Mouse (Mus musculus) myocyte (in vitro differentiated cells): ENCODE data around the gene Aebp2.

Source experiments
- CEBPB ChIP-seq: IDR thresholded peaks from 2 replicates; pipeline ENCODE4 v1.6.1; 2011; ENCODE audit warnings: mild to moderate bottlenecking, moderate library complexity; ENCODE audit not compliant: poor library complexity, insufficient read depth, severe bottlenecking
- E2F4 ChIP-seq: IDR thresholded peaks from one replicate; pipeline ENCODE4 v1.6.1; 2011; ENCODE audit warnings: mild to moderate bottlenecking, control low read depth, moderate library complexity; ENCODE audit not compliant: insufficient read depth
- MAX ChIP-seq: IDR thresholded peaks from one replicate; pipeline ENCODE4 v1.6.1; 2011; ENCODE audit warnings: low read depth, mild to moderate bottlenecking, control low read depth
- MYOD1 ChIP-seq, 3 experiments: IDR thresholded peaks; one replicate each; pipeline ENCODE4 v1.6.1; 2011; ENCODE audit warnings: control low read depth in 2 of 3, low read depth in 2 of 3, mild to moderate bottlenecking in 2 of 3, moderate library complexity in 1 of 3; ENCODE audit not compliant: insufficient read length in 2 of 3, control insufficient read depth in 1 of 3
- MYOG ChIP-seq, 3 experiments: IDR thresholded peaks; one replicate each; pipeline ENCODE4 v1.6.1; 2011; ENCODE audit warnings: control low read depth in 2 of 3, low read depth in 2 of 3, mild to moderate bottlenecking in 2 of 3; ENCODE audit not compliant: insufficient read length in 2 of 3, control insufficient read depth in 1 of 3, insufficient read depth in 1 of 3
- POLR2A ChIP-seq: IDR thresholded peaks from one replicate; pipeline ENCODE4 v1.6.1; 2011; ENCODE audit warnings: low read depth, mild to moderate bottlenecking, control low read depth, moderate library complexity; ENCODE audit not compliant: insufficient read length
- POLR2AphosphoS2 ChIP-seq: IDR thresholded peaks from one replicate; pipeline ENCODE4 v1.6.1; 2011; ENCODE audit warnings: low read depth, control low read depth; ENCODE audit not compliant: insufficient read length
- REST ChIP-seq: IDR thresholded peaks from one replicate; pipeline ENCODE4 v1.6.1; 2011; ENCODE audit warnings: mild to moderate bottlenecking, control low read depth, moderate library complexity; ENCODE audit not compliant: insufficient read depth, insufficient read length
- SRF ChIP-seq: IDR thresholded peaks from one replicate; pipeline ENCODE4 v1.6.1; 2011; ENCODE audit warnings: low read depth; ENCODE audit not compliant: control insufficient read depth, insufficient read length
- TCF12 ChIP-seq: IDR thresholded peaks from one replicate; pipeline ENCODE4 v1.6.1; 2011; ENCODE audit warnings: mild to moderate bottlenecking, control low read depth; ENCODE audit not compliant: poor library complexity, insufficient read depth, severe bottlenecking
- TCF3 ChIP-seq: IDR thresholded peaks from one replicate; pipeline ENCODE4 v1.6.1; 2011; ENCODE audit warnings: low read depth, control low read depth; ENCODE audit not compliant: insufficient read length
- USF1 ChIP-seq: IDR thresholded peaks from one replicate; pipeline ENCODE4 v1.6.1; 2011; ENCODE audit warnings: low read depth, mild to moderate bottlenecking, control low read depth, moderate library complexity

DNA sequence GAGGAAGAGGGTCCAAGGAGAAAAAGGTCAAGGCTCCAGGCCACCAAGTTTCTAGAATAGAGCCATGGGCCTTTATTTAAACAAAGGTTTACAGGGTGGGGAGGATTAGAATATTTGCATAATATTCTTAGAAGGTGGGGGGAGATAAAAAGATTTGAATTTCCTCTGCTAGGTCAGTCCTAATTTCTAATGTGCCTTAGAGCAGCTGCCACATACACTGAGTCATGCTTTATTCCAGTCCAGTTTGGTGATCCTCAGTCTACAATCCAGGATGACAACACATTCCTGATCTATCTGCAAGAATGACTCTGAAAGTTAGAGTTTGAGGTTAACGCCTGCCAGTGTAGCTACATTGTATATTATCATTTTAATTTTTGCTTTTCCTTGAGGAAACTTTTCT, 841 bp upstream of the Aebp2 start:
- TF ChIP-seq MAX (no peak), MYOD1 (IDR thresholded peaks at IDR 0.05; ENCODE audit: control insufficient read depth in 1 of 3, insufficient read length in 2 of 3, low read depth in 2 of 3) (peak; percentile 46 to 67 (median 49)), POLR2A (no peak), TCF12 (no peak), POLR2AphosphoS2 (no peak), CEBPB (0 out of 2 replicates have a peak, but pooled peaks have one; percentile 42), TCF3 (no peak), E2F4 (no peak), REST (no peak), MYOG (IDR thresholded peaks at IDR 0.05; ENCODE audit: control insufficient read depth in 1 of 3, insufficient read depth in 1 of 3, insufficient read length in 2 of 3, low read depth in 2 of 3) (peak in 1 of 3 experiments; percentile 75), USF1 (no peak), SRF (no peak)
